Mouse (Mus musculus): ENCODE data around the gene Cachd1.

DNA sequence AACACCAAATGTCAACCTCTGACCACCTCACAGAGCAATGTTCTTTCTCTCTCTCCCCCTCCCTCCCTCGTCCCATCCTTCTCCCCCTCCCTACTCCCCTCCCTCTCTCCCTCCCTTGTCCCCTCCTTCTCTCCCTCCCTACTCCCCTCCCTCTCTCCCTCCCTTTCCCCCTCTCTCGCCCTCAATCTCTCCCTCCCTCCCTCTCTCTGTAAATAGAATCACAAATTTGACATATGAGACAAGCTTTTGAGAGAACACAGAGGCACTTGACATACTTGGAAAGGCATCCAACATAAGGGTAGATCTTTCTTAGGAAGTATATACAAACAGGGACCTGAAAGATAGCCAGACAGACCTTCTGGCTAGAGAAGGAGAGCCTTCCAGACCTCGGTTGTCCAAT, 138.1 kb downstream of the Cachd1 start:
- TF ChIP-seq POLR2A (IDR thresholded peaks at IDR 0.05; ENCODE audit: insufficient read depth, low read depth, low read length) = no peak
- TF ChIP-seq CTCF (IDR thresholded peaks at IDR 0.05) = no peak
- TF ChIP-seq EP300 (IDR thresholded peaks at IDR 0.05; ENCODE audit: insufficient read depth, low read depth, low read length) = no peak

Data from heart, adult 2 months (tissue).